Mouse (Mus musculus): ENCODE measurements around the gene Hk1. TPM values are rescaled to one million over a fixed set of nuclear protein-coding genes. Genes with fewer than 3 reads are reported as not detected.

Gene Hk1
- polyA plus RNA-seq, 1 experiment from 2014 or later: 24.1 TPM

GRCm38 (mm10) chr10:62282782-62283181 lies 96.9 kb downstream of the Hk1 start:
- H3K9me3 ChIP-seq (ENCODE audit: control insufficient read depth, low read length): peaks cover 4% of the 10 kb centered on the region; the same call in 1 of the 2 replicates
- no peaks in the 10 kb centered on the region for H3K27me3 ChIP-seq (replicated peaks; ENCODE audit: control insufficient read depth, insufficient read depth, low read length)
- no peak overlapping the region for H3K4me3 ChIP-seq (ENCODE audit: low read depth, low read length)
- H3K36me3 ChIP-seq (ENCODE audit: control insufficient read depth, insufficient read depth, low read length): peaks cover 48% of the 10 kb centered on the region
- H3K27ac ChIP-seq (ENCODE audit: low read depth): no peak overlapping the region
- DNase-seq (ENCODE audit: low spot score) (no peak), ATAC-seq (replicated peaks; ENCODE audit: low FRiP score, low TSS enrichment, low read depth) (no peak)
- H3K4me1 ChIP-seq (replicated peaks; ENCODE audit: control insufficient read depth, insufficient read depth, low read length): no peaks in the 10 kb centered on the region
- 64% methylated on average over 9 of the region's 9 CpGs for WGBS
- H3K9ac ChIP-seq (ENCODE audit: low read length): no peak overlapping the region
- H3K4me2 ChIP-seq (ENCODE audit: low read length): no peak overlapping the region

DNA sequence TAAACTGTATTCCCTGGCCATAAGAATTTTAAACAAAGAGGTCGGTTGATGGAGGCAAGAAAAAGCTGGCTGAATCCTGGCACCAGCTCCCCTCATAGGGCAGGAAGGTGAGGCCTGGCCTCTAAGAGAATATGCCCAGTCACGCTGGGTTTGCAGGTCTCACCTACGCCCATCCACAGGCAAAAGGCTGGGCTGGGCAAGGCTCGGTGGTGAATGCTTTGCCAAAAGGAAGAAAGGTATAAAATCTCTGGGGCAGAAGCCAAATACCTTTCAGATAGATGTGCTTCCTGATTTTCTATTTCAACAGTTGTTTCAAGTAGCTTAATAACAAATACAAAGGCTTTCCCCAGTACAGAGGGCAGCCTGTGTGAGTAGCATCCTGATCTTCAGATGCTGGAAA lies 100.0 kb downstream of the Hk1 start:
- 77% methylated on average over 4 of the region's 4 CpGs for WGBS
- no peak overlapping the region for H3K4me3 ChIP-seq (ENCODE audit: low read depth, low read length)
- no peaks in the 10 kb centered on the region for H3K4me1 ChIP-seq (replicated peaks; ENCODE audit: control insufficient read depth, insufficient read depth, low read length)
- no peak overlapping the region for H3K27ac ChIP-seq (ENCODE audit: low read depth)
- ATAC-seq (replicated peaks; ENCODE audit: low FRiP score, low TSS enrichment, low read depth): no peak
- H3K9ac ChIP-seq (ENCODE audit: low read length): no peak overlapping the region
- H3K4me2 ChIP-seq (ENCODE audit: low read length): no peak overlapping the region
- H3K9me3 ChIP-seq (ENCODE audit: control insufficient read depth, low read length): peaks cover 4% of the 10 kb centered on the region; the same call in 1 of the 2 replicates
- H3K27me3 ChIP-seq (replicated peaks; ENCODE audit: control insufficient read depth, insufficient read depth, low read length): no peaks in the 10 kb centered on the region
- H3K36me3 ChIP-seq (ENCODE audit: control insufficient read depth, insufficient read depth, low read length): peaks cover 33% of the 10 kb centered on the region
- DNase-seq (ENCODE audit: low spot score): no peak

GRCm38 (mm10) chr10:62279066-62279465 lies 100.6 kb downstream of the Hk1 start:
- ATAC-seq (replicated peaks; ENCODE audit: low FRiP score, low TSS enrichment, low read depth) (no peak), DNase-seq (ENCODE audit: low spot score) (no peak)
- H3K4me1 ChIP-seq (replicated peaks; ENCODE audit: control insufficient read depth, insufficient read depth, low read length): no peaks in the 10 kb centered on the region
- H3K9me3 ChIP-seq (ENCODE audit: control insufficient read depth, low read length): peaks cover 4% of the 10 kb centered on the region; the same call in 1 of the 2 replicates
- no peak overlapping the region for H3K4me2 ChIP-seq (ENCODE audit: low read length)
- no peak overlapping the region for H3K4me3 ChIP-seq (ENCODE audit: low read depth, low read length)
- no peak overlapping the region for H3K9ac ChIP-seq (ENCODE audit: low read length)
- no peak overlapping the region for H3K27ac ChIP-seq (ENCODE audit: low read depth)
- WGBS: 63% methylated on average over 3 of the region's 3 CpGs
- no peaks in the 10 kb centered on the region for H3K27me3 ChIP-seq (replicated peaks; ENCODE audit: control insufficient read depth, insufficient read depth, low read length)
- peaks cover 35% of the 10 kb centered on the region for H3K36me3 ChIP-seq (ENCODE audit: control insufficient read depth, insufficient read depth, low read length)

- H3K4me1 ChIP-seq (replicated peaks; ENCODE audit: control insufficient read depth, insufficient read depth, low read length): no peaks in the 10 kb centered on the region
- peaks cover 4% of the 10 kb centered on the region; the same call in 1 of the 2 replicates for H3K9me3 ChIP-seq (ENCODE audit: control insufficient read depth, low read length)
- no peak for DNase-seq (ENCODE audit: low spot score)
- no peak overlapping the region for H3K4me2 ChIP-seq (ENCODE audit: low read length)
- H3K27me3 ChIP-seq (replicated peaks; ENCODE audit: control insufficient read depth, insufficient read depth, low read length): no peaks in the 10 kb centered on the region
- H3K9ac ChIP-seq (ENCODE audit: low read length): no peak overlapping the region
- no peak overlapping the region for H3K4me3 ChIP-seq (ENCODE audit: low read depth, low read length)
- WGBS: 88% methylated on average over 17 of the region's 19 CpGs
- no peak for ATAC-seq (replicated peaks; ENCODE audit: low FRiP score, low TSS enrichment, low read depth)
- peaks cover 27% of the 10 kb centered on the region for H3K36me3 ChIP-seq (ENCODE audit: control insufficient read depth, insufficient read depth, low read length)
- H3K27ac ChIP-seq (ENCODE audit: low read depth): no peak overlapping the region
Measured at GRCm38 (mm10) chr10:62277499-62278293, 102.0 kb downstream of the Hk1 start.

GRCm38 (mm10) chr10:62275235-62275634 lies 104.5 kb downstream of the Hk1 start:
- no peaks in the 10 kb centered on the region for H3K27me3 ChIP-seq (replicated peaks; ENCODE audit: control insufficient read depth, insufficient read depth, low read length)

GRCm38 (mm10) chr10:62269278-62269677 lies 110.4 kb downstream of the Hk1 start:
- no peak for DNase-seq (ENCODE audit: low spot score)
- no peak for ATAC-seq (replicated peaks; ENCODE audit: low FRiP score, low TSS enrichment, low read depth)
- H3K27ac ChIP-seq (ENCODE audit: low read depth): no peak overlapping the region

More at GRCm38 (mm10) chr10:62275235-62275634, 104.5 kb downstream of the Hk1 start:
- no peak overlapping the region for H3K4me3 ChIP-seq (ENCODE audit: low read depth, low read length)
- H3K4me1 ChIP-seq (replicated peaks; ENCODE audit: control insufficient read depth, insufficient read depth, low read length): no peaks in the 10 kb centered on the region
- H3K27ac ChIP-seq (ENCODE audit: low read depth): no peak overlapping the region
- H3K36me3 ChIP-seq (ENCODE audit: control insufficient read depth, insufficient read depth, low read length): peaks cover 22% of the 10 kb centered on the region
- H3K9ac ChIP-seq (ENCODE audit: low read length): no peak overlapping the region
- no peak overlapping the region for H3K4me2 ChIP-seq (ENCODE audit: low read length)
- H3K9me3 ChIP-seq (ENCODE audit: control insufficient read depth, low read length): peaks cover 2% of the 10 kb centered on the region; the same call in 1 of the 2 replicates
- DNase-seq (ENCODE audit: low spot score) (peak; percentile 96), ATAC-seq (replicated peaks; ENCODE audit: low FRiP score, low TSS enrichment, low read depth) (no peak)
- WGBS: 36% methylated on average over 4 of the region's 4 CpGs

DNA sequence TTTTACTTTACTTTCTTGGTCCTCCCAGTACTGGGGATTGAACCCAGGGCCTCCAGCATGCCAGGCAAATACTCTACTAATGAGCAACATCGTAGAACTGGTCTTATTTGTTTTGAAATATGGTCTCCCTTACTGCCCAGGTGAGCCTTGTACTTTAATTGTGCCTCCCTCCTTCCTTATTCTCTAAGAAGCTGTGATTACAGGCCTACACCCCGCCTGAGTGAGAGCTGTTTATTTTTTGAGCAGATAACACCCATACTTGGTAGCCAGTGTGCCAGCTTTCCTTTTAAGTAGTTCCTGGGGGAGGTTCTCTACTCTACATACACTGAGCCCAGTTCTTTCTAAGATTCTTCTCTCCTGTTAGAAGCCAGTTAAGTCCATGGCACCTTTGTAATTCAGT lies 115.4 kb downstream of the Hk1 start:
- H3K9me3 ChIP-seq (ENCODE audit: control insufficient read depth, low read length): no peaks in the 10 kb centered on the region
- no peak for DNase-seq (ENCODE audit: low spot score)
- no peak overlapping the region for H3K9ac ChIP-seq (ENCODE audit: low read length)
- no peak overlapping the region for H3K4me2 ChIP-seq (ENCODE audit: low read length)
- H3K27me3 ChIP-seq (replicated peaks; ENCODE audit: control insufficient read depth, insufficient read depth, low read length): no peaks in the 10 kb centered on the region
- no peak overlapping the region for H3K27ac ChIP-seq (ENCODE audit: low read depth)
- WGBS: 36% methylated on average over 2 of the region's 2 CpGs
- H3K4me1 ChIP-seq (replicated peaks; ENCODE audit: control insufficient read depth, insufficient read depth, low read length): no peaks in the 10 kb centered on the region; the same call in 1 of the 2 replicates
- ATAC-seq (replicated peaks; ENCODE audit: low FRiP score, low TSS enrichment, low read depth): no peak
- H3K4me3 ChIP-seq (ENCODE audit: low read depth, low read length): no peak overlapping the region
- peaks cover 9% of the 10 kb centered on the region for H3K36me3 ChIP-seq (ENCODE audit: control insufficient read depth, insufficient read depth, low read length)

More at GRCm38 (mm10) chr10:62269278-62269677, 110.4 kb downstream of the Hk1 start:
- Histone ChIP-seq H3K4me3 (ENCODE audit: low read depth, low read length) (no peak overlapping the region), H3K4me2 (ENCODE audit: low read length) (no peak overlapping the region), H3K9me3 (ENCODE audit: control insufficient read depth, low read length) (no peaks in the 10 kb centered on the region), H3K27me3 (replicated peaks; ENCODE audit: control insufficient read depth, insufficient read depth, low read length) (no peaks in the 10 kb centered on the region), H3K36me3 (ENCODE audit: control insufficient read depth, insufficient read depth, low read length) (peaks cover 24% of the 10 kb centered on the region), H3K9ac (ENCODE audit: low read length) (no peak overlapping the region), H3K4me1 (replicated peaks; ENCODE audit: control insufficient read depth, insufficient read depth, low read length) (no peaks in the 10 kb centered on the region)
- 76% methylated on average over 16 of the region's 16 CpGs for WGBS

- ATAC-seq (replicated peaks; ENCODE audit: low FRiP score, low TSS enrichment, low read depth): peak; percentile 57
Measured at GRCm38 (mm10) chr10:62261115-62261886, 118.4 kb downstream of the Hk1 start.

More at GRCm38 (mm10) chr10:62261115-62261886, 118.4 kb downstream of the Hk1 start:
- Histone ChIP-seq H3K4me1 (replicated peaks; ENCODE audit: control insufficient read depth, insufficient read depth, low read length) (no peaks in the 10 kb centered on the region; the same call in 1 of the 2 replicates), H3K9me3 (ENCODE audit: control insufficient read depth, low read length) (no peaks in the 10 kb centered on the region), H3K27ac (ENCODE audit: low read depth) (no peak overlapping the region), H3K9ac (ENCODE audit: low read length) (no peak overlapping the region), H3K36me3 (ENCODE audit: control insufficient read depth, insufficient read depth, low read length) (no peaks in the 10 kb centered on the region), H3K27me3 (replicated peaks; ENCODE audit: control insufficient read depth, insufficient read depth, low read length) (no peaks in the 10 kb centered on the region), H3K4me3 (ENCODE audit: low read depth, low read length) (no peak overlapping the region), H3K4me2 (ENCODE audit: low read length) (no peak overlapping the region)
- DNase-seq (ENCODE audit: low spot score): peak; percentile 88
- WGBS: 16% methylated on average over 18 of the region's 18 CpGs
